Mouse (Mus musculus) ovary, adult 18-20 months (tissue): ENCODE measurements around the gene Mylk4.

Source experiments
- DNase-seq: peaks from one replicate; pipeline ENCODE4 v3.0.0; 2022; ENCODE audit warnings: low spot score, mixed read lengths

Mylk4 gene

GRCm38 (mm10) chr13:32795166-32795565, 11.4 kb upstream of the Mylk4 start:
- DNase-seq = no peak

- no peak for DNase-seq
Measured at GRCm38 (mm10) chr13:32794619-32795018, 10.9 kb upstream of the Mylk4 start.

- no peak for DNase-seq
Measured at GRCm38 (mm10) chr13:32789781-32790180, 6.0 kb upstream of the Mylk4 start.

- DNase-seq = no peak
Measured at GRCm38 (mm10) chr13:32787584-32787983, 3.8 kb upstream of the Mylk4 start.

- DNase-seq = no peak
Measured at GRCm38 (mm10) chr13:32783055-32783454, 699 bp downstream of the Mylk4 start.

GRCm38 (mm10) chr13:32778861-32779260, 4.9 kb downstream of the Mylk4 start:
- DNase-seq = no peak

GRCm38 (mm10) chr13:32776350-32776749, 7.4 kb downstream of the Mylk4 start:
- DNase-seq = no peak

- DNase-seq = no peak
Measured at GRCm38 (mm10) chr13:32775889-32776288, 7.9 kb downstream of the Mylk4 start.

- no peak for DNase-seq
Measured at GRCm38 (mm10) chr13:32769960-32770359, 13.8 kb downstream of the Mylk4 start.

- DNase-seq = no peak
Measured at GRCm38 (mm10) chr13:32768104-32768503, 15.7 kb downstream of the Mylk4 start.

- peak; percentile 14 for DNase-seq
Measured at GRCm38 (mm10) chr13:32764448-32764847, 19.3 kb downstream of the Mylk4 start.

- DNase-seq = no peak
Measured at GRCm38 (mm10) chr13:32763141-32763540, 20.6 kb downstream of the Mylk4 start.

GRCm38 (mm10) chr13:32760795-32761194, 23.0 kb downstream of the Mylk4 start:
- no peak for DNase-seq

GRCm38 (mm10) chr13:32759036-32759435, 24.7 kb downstream of the Mylk4 start:
- no peak for DNase-seq

GRCm38 (mm10) chr13:32752066-32752657, 31.6 kb downstream of the Mylk4 start:
- DNase-seq = no peak

- no peak for DNase-seq
Measured at GRCm38 (mm10) chr13:32750507-32750906, 33.2 kb downstream of the Mylk4 start.

- no peak for DNase-seq
Measured at GRCm38 (mm10) chr13:32748421-32748820, 35.3 kb downstream of the Mylk4 start.

GRCm38 (mm10) chr13:32741161-32741560, 42.6 kb downstream of the Mylk4 start:
- DNase-seq = no peak

- DNase-seq = no peak
Measured at GRCm38 (mm10) chr13:32731283-32731682, 52.5 kb downstream of the Mylk4 start.

- DNase-seq = no peak
Measured at GRCm38 (mm10) chr13:32724606-32725005, 59.1 kb downstream of the Mylk4 start.

GRCm38 (mm10) chr13:32721717-32722116, 62.0 kb downstream of the Mylk4 start:
- no peak for DNase-seq

- no peak for DNase-seq
Measured at GRCm38 (mm10) chr13:32719284-32719683, 64.5 kb downstream of the Mylk4 start.

- DNase-seq = no peak
Measured at GRCm38 (mm10) chr13:32717709-32718108, 66.0 kb downstream of the Mylk4 start.

- no peak for DNase-seq
Measured at GRCm38 (mm10) chr13:32712568-32712967, 71.2 kb downstream of the Mylk4 start.

- no peak for DNase-seq
Measured at GRCm38 (mm10) chr13:32707894-32708293, 75.9 kb downstream of the Mylk4 start.
